Mouse (Mus musculus) left cerebral cortex, adult 9 months (tissue): ENCODE results near the gene Ranbp3.
A peak's percentile ranks its signal among the peaks of the same experiment; 100 is the strongest.
"Not testable (repeated sequence)": the region's sequence is repeated elsewhere in the genome, so short reads cannot be mapped to it uniquely, and the experiment has no call there.

Experiments
- DNase-seq, 2 experiments: peaks; one replicate each; pipeline ENCODE4 v3.0.0; 2022; ENCODE audit warnings: low spot score in 2 of 2

The Ranbp3 gene

GRCm38 (mm10) chr17:56672941-56673646, at the start of gene Ranbp3:
TSS of gene Ranbp3 (plus strand) at chr17:56673294.
- peak; percentile 98 to 99 for DNase-seq

- DNase-seq, result no peak
Measured at GRCm38 (mm10) chr17:56625495-56625894, 47.6 kb upstream of the Ranbp3 start.

- no peak for DNase-seq
Measured at GRCm38 (mm10) chr17:56626260-56626659, 46.8 kb upstream of the Ranbp3 start.

DNA sequence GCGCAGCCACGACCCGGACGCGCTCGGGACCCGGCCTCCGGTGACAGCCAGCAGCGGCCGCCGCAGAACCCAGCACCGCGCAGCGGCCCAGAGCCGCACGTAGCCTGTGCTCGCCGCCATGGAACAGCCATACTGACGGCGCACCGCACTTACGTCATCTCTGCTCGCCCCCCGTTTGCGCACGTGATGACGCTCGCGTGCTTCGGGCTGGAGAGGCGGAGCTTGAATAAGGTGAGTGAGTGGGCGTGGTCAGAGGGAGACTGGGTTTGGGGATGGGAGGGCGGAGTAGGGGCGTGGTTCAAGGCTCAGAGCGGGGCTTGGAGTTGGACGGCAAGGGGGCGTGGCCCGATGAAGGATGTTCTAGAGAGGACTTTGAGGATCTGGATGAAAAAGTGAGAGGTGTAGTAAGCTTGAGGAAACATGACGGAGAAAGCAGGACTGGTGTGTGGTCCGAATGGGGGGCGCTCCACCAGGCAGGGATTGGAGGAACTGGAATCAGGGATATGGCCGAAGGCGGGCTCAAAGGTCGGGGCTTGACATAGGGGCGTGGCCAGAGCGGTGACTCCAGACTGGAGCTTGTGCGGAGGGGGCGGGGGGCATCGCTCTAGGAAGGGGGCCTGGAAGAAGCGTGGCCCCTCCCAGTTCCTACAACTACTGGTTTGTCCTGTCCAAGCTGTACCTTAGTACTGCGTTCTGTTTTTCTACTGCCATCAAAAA, 46.2 kb upstream of the Ranbp3 start, which contains the start of gene Lonp1:
TSS of gene Lonp1 (minus strand) at position 134 of the 717 bp plus-strand sequence.
- DNase-seq, result peak; percentile 91 to 97

- no peak for DNase-seq
Measured at GRCm38 (mm10) chr17:56627530-56628277, 45.4 kb upstream of the Ranbp3 start, which contains the start of gene Catsperd. TSS of gene Catsperd (plus strand) at chr17:56628143.

DNA sequence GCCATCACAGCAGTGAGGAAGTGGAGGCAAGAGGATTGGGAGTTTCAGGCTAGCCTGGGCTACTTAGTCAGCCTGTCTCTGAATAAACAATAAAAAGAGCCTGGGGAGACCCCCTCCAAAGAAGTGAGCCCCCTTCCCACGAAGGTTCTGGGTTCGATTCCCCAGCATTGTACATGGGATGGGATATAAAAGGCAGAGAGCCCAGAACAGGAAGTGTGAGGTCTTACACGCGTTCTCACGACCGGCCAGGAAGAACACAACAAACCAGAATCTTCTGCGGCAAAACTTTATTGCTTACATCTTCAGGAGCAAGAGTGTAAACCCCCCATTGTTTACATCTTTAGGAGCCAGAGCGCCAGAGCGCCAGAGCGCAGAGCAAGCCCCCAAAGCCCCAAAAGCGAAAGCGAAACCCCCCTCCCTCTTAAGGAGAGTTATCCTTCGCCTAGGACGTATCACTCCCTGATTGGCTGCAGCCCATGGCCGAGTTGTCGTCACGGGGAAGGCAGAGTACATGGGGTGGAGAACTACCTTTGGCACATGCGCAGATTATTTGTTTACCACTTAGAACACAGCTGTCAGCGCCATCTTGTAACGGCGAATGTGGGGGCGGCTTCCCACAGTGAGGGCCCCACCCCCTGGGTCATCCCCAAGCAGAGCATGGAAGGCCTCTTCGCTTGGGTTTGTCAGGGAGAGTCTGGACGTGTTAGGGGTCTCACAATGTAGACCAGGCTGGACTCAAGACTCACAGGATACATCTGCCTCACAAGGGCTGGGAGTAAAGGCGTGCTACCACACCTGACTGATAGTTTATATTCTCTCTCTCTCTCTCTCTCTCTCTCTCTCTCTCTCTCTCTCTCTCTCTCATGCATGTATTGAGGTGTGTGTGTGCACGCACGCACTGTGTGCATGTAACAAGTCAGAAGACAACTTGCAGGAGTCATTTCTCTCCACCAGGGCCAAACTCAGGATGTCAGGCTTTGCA, 43.0 kb upstream of the Ranbp3 start:
- DNase-seq, result not testable (repeated sequence)

- no peak for DNase-seq
Measured at GRCm38 (mm10) chr17:56631807-56632206, 41.3 kb upstream of the Ranbp3 start.

DNA sequence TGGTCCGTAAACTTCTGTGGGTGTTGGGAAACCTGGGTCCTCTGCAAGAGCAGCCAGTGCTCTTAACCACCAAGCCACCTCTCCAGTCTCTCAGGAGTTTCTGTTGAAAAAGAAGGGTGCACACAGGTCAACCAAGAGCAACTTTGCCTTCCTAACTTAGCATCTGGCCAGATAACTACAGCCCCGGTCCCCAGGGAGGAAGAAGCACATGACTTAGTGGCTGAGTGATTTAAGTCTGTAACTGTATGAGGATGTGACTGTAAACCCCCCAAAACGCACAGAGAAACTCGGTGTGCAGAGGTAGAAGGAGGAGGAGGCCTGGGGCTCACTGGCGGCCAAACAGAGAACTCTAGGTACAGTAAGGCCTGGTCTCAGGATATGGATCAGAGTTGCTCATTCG, 39.1 kb upstream of the Ranbp3 start:
- no peak for DNase-seq

- no peak for DNase-seq
Measured at GRCm38 (mm10) chr17:56643237-56643636, 29.9 kb upstream of the Ranbp3 start.

- DNase-seq, result no peak
Measured at GRCm38 (mm10) chr17:56647546-56647945, 25.5 kb upstream of the Ranbp3 start.

DNA sequence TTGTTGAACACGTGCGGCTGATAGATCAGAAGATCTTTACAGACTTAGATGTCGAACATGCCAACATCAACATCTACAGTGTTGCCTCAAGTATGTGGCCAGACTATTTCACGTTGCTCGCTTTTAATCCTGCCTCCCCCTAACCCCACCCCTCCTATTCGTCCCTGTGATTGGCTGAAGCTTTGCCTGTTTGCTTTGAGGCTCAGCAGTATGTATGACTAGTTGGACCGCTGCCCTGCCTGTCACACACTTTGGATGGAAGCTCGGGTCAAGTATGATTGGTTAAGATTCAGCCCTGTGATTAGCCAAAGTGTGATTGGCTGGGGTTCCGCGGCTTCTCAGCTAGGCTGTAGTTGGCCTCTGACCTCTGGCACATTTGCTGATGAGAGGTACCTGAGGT, 21.3 kb upstream of the Ranbp3 start:
- no peak for DNase-seq

GRCm38 (mm10) chr17:56654771-56655170, 18.3 kb upstream of the Ranbp3 start:
- DNase-seq, result no peak

- no peak for DNase-seq
Measured at GRCm38 (mm10) chr17:56655311-56655710, 17.8 kb upstream of the Ranbp3 start.

DNA sequence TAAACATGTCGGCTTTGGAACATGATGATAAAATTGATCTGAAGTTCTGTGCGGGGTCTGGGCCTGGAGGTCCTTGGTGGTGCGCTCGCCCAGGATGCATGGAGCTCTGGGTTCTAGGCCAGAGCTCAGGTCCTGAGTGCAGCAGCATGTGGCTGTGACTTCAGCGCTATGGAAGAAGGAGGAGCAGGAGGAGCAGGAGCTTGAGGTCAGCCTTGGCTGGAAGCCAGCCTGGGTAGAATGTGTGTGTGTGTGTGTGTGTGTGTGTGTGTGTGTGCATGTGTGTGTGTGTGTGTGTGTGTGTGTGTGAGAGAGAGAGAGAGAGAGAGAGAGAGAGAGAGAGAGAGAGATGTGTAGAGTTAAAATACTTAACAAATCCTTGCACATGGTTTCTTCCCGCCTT, 16.9 kb upstream of the Ranbp3 start:
- no peak for DNase-seq

DNA sequence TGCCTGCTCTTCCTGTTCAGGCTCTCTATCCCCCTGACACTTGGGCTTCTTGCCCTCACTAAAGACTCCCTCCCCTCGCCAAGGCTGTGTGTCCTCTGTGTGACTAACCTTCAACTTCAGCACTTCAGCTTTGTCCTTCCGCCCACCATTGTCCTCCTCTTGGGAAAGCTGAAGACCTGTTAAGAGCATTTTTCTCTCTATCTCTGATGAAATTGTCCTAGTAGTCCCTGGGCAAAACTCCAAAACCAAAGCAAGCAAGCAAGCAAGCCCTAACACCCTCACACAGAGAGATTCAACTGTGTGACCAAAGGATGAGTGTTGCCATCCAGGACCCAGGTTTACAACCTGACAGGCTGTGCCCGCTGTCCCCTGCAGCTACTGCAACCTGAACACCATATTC, 9.4 kb upstream of the Ranbp3 start:
- DNase-seq, result no peak

DNA sequence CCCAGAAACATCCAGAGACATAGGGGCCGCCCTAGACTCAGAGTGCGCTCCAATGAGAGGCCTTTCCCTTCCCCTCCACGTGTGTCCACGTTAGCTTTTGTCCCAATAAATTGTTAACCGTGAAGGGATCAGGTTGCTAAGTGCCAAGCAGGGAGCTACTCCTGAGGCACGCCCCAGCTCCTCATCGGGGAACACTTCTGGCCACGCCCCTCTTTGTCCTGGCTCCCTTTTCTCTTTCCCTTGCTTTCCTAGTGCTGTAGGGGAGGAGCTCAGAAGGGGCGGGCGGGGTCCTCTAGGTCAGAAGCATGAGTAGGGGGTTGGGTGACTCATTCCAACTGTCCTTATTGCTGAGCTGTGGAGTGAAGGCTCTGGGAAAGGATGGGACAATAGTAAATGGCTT, 8.8 kb upstream of the Ranbp3 start:
- no peak for DNase-seq

DNA sequence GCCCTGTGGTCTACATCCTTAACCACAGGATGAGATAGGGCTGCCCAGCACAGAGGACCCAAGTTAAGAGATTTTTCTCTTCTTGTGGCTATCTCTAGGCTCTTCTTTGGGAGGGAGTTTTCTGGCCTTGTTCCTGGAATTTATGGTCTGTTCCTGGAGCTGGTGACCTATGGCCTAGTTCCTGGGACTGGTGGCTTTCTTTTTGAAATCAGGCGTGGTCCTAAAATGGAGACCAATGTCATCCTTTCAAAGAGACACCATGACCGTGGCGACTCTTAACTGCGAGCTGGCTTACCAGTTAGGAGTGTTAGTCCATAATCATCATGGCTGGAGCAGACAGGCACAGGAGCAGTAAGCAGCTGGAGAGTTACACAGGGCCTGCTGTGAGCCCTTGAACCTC, 6.7 kb upstream of the Ranbp3 start:
- DNase-seq, result no peak

GRCm38 (mm10) chr17:56667591-56667990, 5.5 kb upstream of the Ranbp3 start:
- no peak for DNase-seq

DNA sequence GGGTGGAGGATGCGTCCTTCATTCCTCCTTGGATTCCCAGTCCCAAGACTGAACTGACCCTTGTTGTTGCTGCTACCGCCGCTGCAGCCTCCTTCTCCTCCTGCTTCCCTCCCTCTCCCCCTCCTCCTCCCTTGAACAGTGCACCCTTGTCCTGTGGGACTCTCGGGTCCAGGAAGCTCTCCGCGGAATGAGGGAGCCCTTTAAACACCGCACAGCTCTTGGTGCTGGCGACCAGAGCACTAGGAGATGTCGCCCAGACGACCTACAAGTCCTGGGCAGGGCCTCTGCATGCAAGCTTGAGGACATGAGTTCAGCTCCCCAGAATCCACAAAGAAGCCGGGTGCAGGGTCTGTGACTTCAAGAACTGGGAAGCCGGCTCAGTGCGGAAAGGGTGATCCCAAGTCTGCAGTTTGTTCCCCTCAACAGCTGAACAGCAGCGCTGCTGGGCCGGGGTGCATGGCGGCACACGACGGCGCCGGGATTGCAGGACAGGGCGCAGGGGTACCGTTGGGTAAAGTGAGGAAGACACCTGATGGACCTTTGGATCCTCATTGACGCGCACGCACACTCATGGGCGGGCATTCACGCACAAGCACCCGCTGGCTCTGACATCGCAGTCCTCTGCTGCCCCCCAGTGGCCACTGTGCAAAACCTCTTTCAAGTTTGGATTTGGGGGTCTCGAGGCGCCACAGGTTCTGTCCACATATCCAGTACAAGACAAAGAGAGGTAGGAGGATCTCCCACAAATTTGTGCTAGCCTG, 4.5 kb upstream of the Ranbp3 start:
- peak in 1 of 2 experiments; percentile 72 for DNase-seq

- no peak for DNase-seq
Measured at GRCm38 (mm10) chr17:56669766-56670165, 3.3 kb upstream of the Ranbp3 start.
